Mouse (Mus musculus): Measurements from ENCODE around the gene Adam1a. TPM values are rescaled to one million over a fixed set of nuclear protein-coding genes. Genes with fewer than 3 reads are reported as not detected.

The Adam1a gene
- polyA plus RNA-seq, 1 experiment from 2014 or later, result 1.9 TPM

GRCm38 (mm10) chr5:121585005-121585404 is 39.7 kb upstream of the Adam1a start:
- Histone ChIP-seq H3K27me3 (no peaks in the 10 kb centered on the region), H3K4me1 (replicated peaks) (peaks cover 9% of the 10 kb centered on the region), H3K36me3 (peaks cover 14% of the 10 kb centered on the region), H3K9me3 (no peaks in the 10 kb centered on the region), H3K4me2 (no peak overlapping the region), H3K4me3 (replicated peaks) (no peak overlapping the region), H3K9ac (replicated peaks) (no peak overlapping the region), H3K27ac (no peak overlapping the region)
- WGBS, result 94% methylated on average over 10 of the region's 10 CpGs
- ATAC-seq (ENCODE audit: insufficient number of reproducible peaks, insufficient read depth, low FRiP score, low TSS enrichment, low read depth), result no peak

DNA sequence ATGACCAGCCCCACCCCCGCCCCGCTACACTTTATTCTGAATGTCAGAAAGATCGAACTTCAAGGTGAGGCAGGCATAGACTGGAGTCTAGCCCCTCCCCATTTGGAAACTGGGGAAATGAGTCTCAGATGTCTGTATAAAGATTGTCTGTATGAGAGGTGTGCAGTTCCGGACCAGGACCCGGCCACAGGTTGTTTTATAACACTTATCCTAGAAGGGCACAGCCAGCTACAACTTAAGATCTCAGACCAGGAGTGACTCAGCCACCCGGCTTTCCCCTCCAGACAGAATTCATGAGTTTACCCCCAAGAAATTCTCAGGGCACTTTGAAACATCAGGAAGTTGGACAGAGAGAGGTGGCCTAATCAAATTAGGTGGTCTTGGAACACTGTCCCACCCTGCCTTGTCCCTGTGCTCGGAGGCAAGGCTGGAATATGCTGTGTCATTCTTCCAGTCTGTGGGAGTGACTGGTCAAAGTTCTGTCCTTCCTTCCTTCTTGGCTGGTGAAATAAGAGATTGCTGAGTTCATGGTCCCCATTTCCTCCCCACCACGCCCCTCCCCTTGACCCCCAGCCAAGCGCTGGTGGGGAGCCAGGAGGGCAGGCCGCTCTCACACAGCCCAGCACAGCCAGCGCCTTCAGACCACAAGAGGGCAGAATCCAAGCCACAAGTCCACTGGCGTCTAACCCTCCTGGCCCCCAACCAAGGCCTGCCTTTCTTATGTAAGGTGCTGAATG is 38.7 kb upstream of the Adam1a start:
- peak; percentile 47; the same call in 1 of the 2 replicates for ATAC-seq (ENCODE audit: insufficient number of reproducible peaks, insufficient read depth, low FRiP score, low TSS enrichment, low read depth)
- Histone ChIP-seq H3K4me3 (replicated peaks) (no peak overlapping the region), H3K4me1 (replicated peaks) (peaks cover 9% of the 10 kb centered on the region), H3K9me3 (no peaks in the 10 kb centered on the region), H3K27me3 (no peaks in the 10 kb centered on the region), H3K9ac (replicated peaks) (no peak overlapping the region), H3K36me3 (peaks cover 24% of the 10 kb centered on the region), H3K4me2 (no peak overlapping the region), H3K27ac (peak overlapping the region; percentile 45; the same call in 1 of the 2 replicates)
- WGBS, result 55% methylated on average over 12 of the region's 12 CpGs

GRCm38 (mm10) chr5:121581945-121582344 is 36.7 kb upstream of the Adam1a start:
- Histone ChIP-seq H3K9ac (replicated peaks) (no peak overlapping the region), H3K27me3 (no peaks in the 10 kb centered on the region), H3K4me1 (replicated peaks) (peaks cover 9% of the 10 kb centered on the region), H3K4me2 (no peak overlapping the region), H3K27ac (no peak overlapping the region), H3K4me3 (replicated peaks) (no peak overlapping the region), H3K36me3 (peaks cover 43% of the 10 kb centered on the region), H3K9me3 (no peaks in the 10 kb centered on the region)
- ATAC-seq (ENCODE audit: insufficient number of reproducible peaks, insufficient read depth, low FRiP score, low TSS enrichment, low read depth), result no peak
- 87% methylated on average over 8 of the region's 8 CpGs for WGBS

- ATAC-seq (ENCODE audit: insufficient number of reproducible peaks, insufficient read depth, low FRiP score, low TSS enrichment, low read depth), result no peak
These were observed 31.7 kb upstream of the Adam1a start for GRCm38 (mm10) chr5:121576927-121577488.

GRCm38 (mm10) chr5:121575867-121576266 is 30.6 kb upstream of the Adam1a start:
- no peaks in the 10 kb centered on the region for H3K9me3 ChIP-seq
- H3K4me3 ChIP-seq (replicated peaks), result no peak overlapping the region
- ATAC-seq (ENCODE audit: insufficient number of reproducible peaks, insufficient read depth, low FRiP score, low TSS enrichment, low read depth), result no peak
- H3K4me2 ChIP-seq, result no peak overlapping the region
- H3K36me3 ChIP-seq, result peaks cover 99% of the 10 kb centered on the region
- no peaks in the 10 kb centered on the region for H3K4me1 ChIP-seq (replicated peaks)
- WGBS, result 94% methylated on average over 11 of the region's 11 CpGs
- H3K27ac ChIP-seq, result no peak overlapping the region
- H3K27me3 ChIP-seq, result no peaks in the 10 kb centered on the region
- no peak overlapping the region for H3K9ac ChIP-seq (replicated peaks)

More at GRCm38 (mm10) chr5:121576927-121577488, 31.7 kb upstream of the Adam1a start:
- Histone ChIP-seq H3K9ac (replicated peaks) (no peak overlapping the region), H3K4me1 (replicated peaks) (no peaks in the 10 kb centered on the region), H3K27me3 (no peaks in the 10 kb centered on the region), H3K36me3 (peaks cover 93% of the 10 kb centered on the region), H3K4me2 (no peak overlapping the region), H3K27ac (no peak overlapping the region), H3K4me3 (replicated peaks) (no peak overlapping the region), H3K9me3 (no peaks in the 10 kb centered on the region)
- 85% methylated on average over 11 of the region's 11 CpGs for WGBS

GRCm38 (mm10) chr5:121574145-121574544 is 28.9 kb upstream of the Adam1a start:
- Histone ChIP-seq H3K9me3 (no peaks in the 10 kb centered on the region), H3K9ac (replicated peaks) (no peak overlapping the region), H3K4me2 (no peak overlapping the region), H3K27ac (no peak overlapping the region), H3K4me3 (replicated peaks) (no peak overlapping the region), H3K36me3 (peaks cover 99% of the 10 kb centered on the region), H3K4me1 (replicated peaks) (no peaks in the 10 kb centered on the region), H3K27me3 (no peaks in the 10 kb centered on the region)
- 94% methylated on average over 13 of the region's 13 CpGs for WGBS
- ATAC-seq (ENCODE audit: insufficient number of reproducible peaks, insufficient read depth, low FRiP score, low TSS enrichment, low read depth), result no peak

- Histone ChIP-seq H3K4me1 (replicated peaks) (no peaks in the 10 kb centered on the region), H3K4me2 (no peak overlapping the region), H3K4me3 (replicated peaks) (no peak overlapping the region), H3K9ac (replicated peaks) (no peak overlapping the region), H3K36me3 (peaks cover 86% of the 10 kb centered on the region), H3K27me3 (no peaks in the 10 kb centered on the region), H3K27ac (no peak overlapping the region), H3K9me3 (no peaks in the 10 kb centered on the region)
- WGBS, result 77% methylated on average over 1 of the region's 1 CpGs
- ATAC-seq (ENCODE audit: insufficient number of reproducible peaks, insufficient read depth, low FRiP score, low TSS enrichment, low read depth), result no peak
These were observed 25.5 kb upstream of the Adam1a start for GRCm38 (mm10) chr5:121570787-121571186.

GRCm38 (mm10) chr5:121569881-121570420 is 24.7 kb upstream of the Adam1a start:
- Histone ChIP-seq H3K27me3 (no peaks in the 10 kb centered on the region), H3K4me1 (replicated peaks) (no peaks in the 10 kb centered on the region), H3K4me3 (replicated peaks) (no peak overlapping the region), H3K9me3 (no peaks in the 10 kb centered on the region), H3K9ac (replicated peaks) (no peak overlapping the region), H3K4me2 (no peak overlapping the region), H3K27ac (no peak overlapping the region), H3K36me3 (peaks cover 77% of the 10 kb centered on the region)
- 74% methylated on average over 9 of the region's 9 CpGs for WGBS
- ATAC-seq (ENCODE audit: insufficient number of reproducible peaks, insufficient read depth, low FRiP score, low TSS enrichment, low read depth), result no peak

DNA sequence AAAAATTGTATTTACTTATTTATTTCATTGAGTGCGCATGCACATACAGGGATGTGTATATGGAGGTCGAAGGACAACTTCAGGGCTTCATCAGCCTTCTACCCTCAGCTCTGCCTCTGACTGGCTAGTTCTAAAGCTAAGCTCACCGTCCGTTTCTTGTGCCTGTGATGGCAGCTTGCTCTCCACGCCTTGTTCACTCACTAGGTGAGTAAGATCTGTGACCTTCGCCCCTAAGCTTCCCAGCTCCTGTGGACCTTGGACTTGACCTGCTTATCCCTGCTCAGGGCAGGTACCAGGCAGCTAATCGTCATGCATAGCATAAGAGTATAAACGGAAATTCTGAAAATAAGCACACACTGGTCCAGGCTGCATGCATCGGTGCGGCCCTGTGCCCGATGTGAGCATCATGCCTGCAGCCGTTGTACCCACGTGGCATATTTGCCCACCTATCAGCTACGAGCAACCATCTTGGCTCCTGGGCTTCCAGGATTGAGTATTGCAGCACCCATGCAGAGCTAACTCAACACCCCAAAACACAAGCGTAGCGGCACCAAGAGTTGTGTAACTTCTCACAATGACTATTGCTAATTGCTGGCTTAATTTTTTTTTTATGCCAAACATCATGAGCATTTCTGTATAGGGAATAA is 20.9 kb upstream of the Adam1a start:
- Histone ChIP-seq H3K4me3 (replicated peaks) (no peak overlapping the region), H3K27ac (no peak overlapping the region), H3K4me1 (replicated peaks) (no peaks in the 10 kb centered on the region; the same call in 1 of the 2 replicates), H3K36me3 (peaks cover 39% of the 10 kb centered on the region), H3K9ac (replicated peaks) (no peak overlapping the region), H3K27me3 (no peaks in the 10 kb centered on the region), H3K4me2 (no peak overlapping the region), H3K9me3 (no peaks in the 10 kb centered on the region)
- ATAC-seq (ENCODE audit: insufficient number of reproducible peaks, insufficient read depth, low FRiP score, low TSS enrichment, low read depth), result no peak
- 92% methylated on average over 16 of the region's 16 CpGs for WGBS

- H3K36me3 ChIP-seq, result peaks cover 23% of the 10 kb centered on the region
- H3K27ac ChIP-seq, result no peak overlapping the region
- H3K9ac ChIP-seq (replicated peaks), result peak overlapping the region; percentile 35; the same call in 1 of the 2 replicates
- H3K9me3 ChIP-seq, result no peaks in the 10 kb centered on the region
- H3K4me1 ChIP-seq (replicated peaks), result no peaks in the 10 kb centered on the region; the same call in 1 of the 2 replicates
- H3K27me3 ChIP-seq, result no peaks in the 10 kb centered on the region
- WGBS, result 12% methylated on average over 11 of the region's 11 CpGs
- ATAC-seq (ENCODE audit: insufficient number of reproducible peaks, insufficient read depth, low FRiP score, low TSS enrichment, low read depth), result no peak; the same call in 1 of the 2 replicates
- H3K4me3 ChIP-seq (replicated peaks), result peak overlapping the region; percentile 18
- H3K4me2 ChIP-seq, result peak overlapping the region; percentile 44
These were observed 19.2 kb upstream of the Adam1a start for GRCm38 (mm10) chr5:121564468-121564895.

GRCm38 (mm10) chr5:121562436-121562835 is 17.2 kb upstream of the Adam1a start:
- 91% methylated on average over 3 of the region's 3 CpGs for WGBS
- ATAC-seq (ENCODE audit: insufficient number of reproducible peaks, insufficient read depth, low FRiP score, low TSS enrichment, low read depth), result no peak
- Histone ChIP-seq H3K9ac (replicated peaks) (no peak overlapping the region), H3K27ac (no peak overlapping the region), H3K36me3 (peaks cover 5% of the 10 kb centered on the region), H3K4me1 (replicated peaks) (no peaks in the 10 kb centered on the region; the same call in 1 of the 2 replicates), H3K4me2 (no peak overlapping the region), H3K27me3 (no peaks in the 10 kb centered on the region), H3K9me3 (no peaks in the 10 kb centered on the region), H3K4me3 (replicated peaks) (no peak overlapping the region)

Measured in limb, embryonic 12.5 days (tissue).